Mouse (Mus musculus) stomach, embryonic 15.5 days (tissue): ENCODE results near the gene Tas2r138. TPM values are rescaled to one million over a fixed set of nuclear protein-coding genes. Genes with fewer than 3 reads are reported as not detected.
"Not testable (repeated sequence)": the region's sequence is repeated elsewhere in the genome, so short reads cannot be mapped to it uniquely, and the experiment has no call there.

Experiments used
- ATAC-seq: fragments of 200-750 bp; cut with Nextera tagmentation; 2 replicates; pipeline ENCODE4 v1.8.0; 2017; ENCODE audit warnings: low read depth, moderate number of reproducible peaks, moderate TSS enrichment; ENCODE audit not compliant: insufficient read depth, low FRiP score
- H3K27ac ChIP-seq: fragments of 300-500 bp; sonication (generic); 2 replicates; pipeline ENCODE4 v1.5.1; 2015; ENCODE audit warnings: mild to moderate bottlenecking, inconsistent platforms
- H3K27me3 ChIP-seq: fragments of 300-500 bp; sonication (generic); replicated peaks from 2 replicates; pipeline ENCODE4 v1.6.1; 2015; ENCODE audit warnings: inconsistent platforms
- H3K36me3 ChIP-seq: fragments of 300-500 bp; sonication (generic); 2 replicates; pipeline ENCODE4 v1.6.1; 2015; ENCODE audit warnings: inconsistent platforms
- H3K4me1 ChIP-seq: fragments of 300-500 bp; sonication (generic); 2 replicates; pipeline ENCODE4 v1.6.1; 2015; ENCODE audit warnings: inconsistent platforms
- H3K4me2 ChIP-seq: fragments of 300-500 bp; sonication (generic); 2 replicates; pipeline ENCODE4 v1.6.1; 2015; ENCODE audit warnings: mild to moderate bottlenecking, inconsistent platforms
- H3K4me3 ChIP-seq: fragments of 300-500 bp; sonication (generic); replicated peaks from 2 replicates; pipeline ENCODE4 v1.5.1; 2015; ENCODE audit warnings: inconsistent platforms
- H3K9ac ChIP-seq: fragments of 300-500 bp; sonication (generic); 2 replicates; pipeline ENCODE4 v1.6.1; 2015; ENCODE audit warnings: inconsistent platforms
- H3K9me3 ChIP-seq: fragments of 300-500 bp; sonication (generic); 2 replicates; pipeline ENCODE4 v1.6.1; 2016; ENCODE audit warnings: inconsistent platforms
- WGBS: fragments of 180-500 bp; shearing (Covaris S2); methylation state at CpG from one replicate; pipeline ENCODE4 v1.1.7; 2015; 5-methylcytosine and 5-hydroxymethylcytosine counted together
- polyA plus RNA-seq: library from polyadenylated mRNA; unstranded; fragments of >200 nt; fragmentation: Nextera tagmentation; extraction: Ambion mirVana; gene quantifications from 2 replicates; pipeline ENCODE4 v1.2.1, GENCODE M21; 2015

Tas2r138 gene
- polyA plus RNA-seq, 1 experiment from 2014 or later = not detected

- Histone ChIP-seq H3K27me3 (no peaks in the 10 kb centered on the region), H3K36me3 (no peaks in the 10 kb centered on the region), H3K4me1 (no peaks in the 10 kb centered on the region)
These were observed 5.7 kb downstream of the Tas2r138 start for GRCm38 (mm10) chr6:40607431-40607830.

DNA sequence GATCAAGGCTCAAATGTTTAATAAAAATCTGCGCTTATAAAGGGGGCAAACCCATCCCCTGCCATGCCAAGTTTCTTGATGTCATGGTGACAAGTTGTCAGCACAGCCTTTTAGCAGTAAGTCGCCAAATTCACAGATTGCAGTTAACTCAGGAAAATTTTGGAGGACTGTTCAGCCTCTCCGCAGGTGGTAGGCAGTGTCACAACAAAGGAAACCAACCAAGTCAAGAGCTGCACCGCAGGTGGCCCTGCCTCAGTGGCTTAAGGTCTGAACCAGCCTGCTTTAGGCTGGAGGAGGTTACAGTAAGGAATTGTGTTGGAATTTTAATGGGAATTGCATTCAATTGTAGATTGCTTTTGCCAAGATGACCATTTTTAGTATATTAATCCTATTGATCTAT lies 14.6 kb downstream of the Tas2r138 start:
- H3K27ac ChIP-seq, H3K9me3 ChIP-seq, H3K36me3 ChIP-seq, H3K27me3 ChIP-seq, ATAC-seq, H3K4me2 ChIP-seq, H3K9ac ChIP-seq, H3K4me1 ChIP-seq, H3K4me3 ChIP-seq: not testable (repeated sequence)
- WGBS = 37% methylated on average over 4 of the region's 4 CpGs

More at GRCm38 (mm10) chr6:40607431-40607830, 5.7 kb downstream of the Tas2r138 start:
- Histone ChIP-seq H3K4me2 (no peak overlapping the region), H3K9me3 (no peaks in the 10 kb centered on the region), H3K4me3 (no peak overlapping the region), H3K27ac (no peak overlapping the region), H3K9ac (no peak overlapping the region)
- no peak for ATAC-seq

GRCm38 (mm10) chr6:40594804-40595550 lies 18.1 kb downstream of the Tas2r138 start:
- Histone ChIP-seq H3K4me2 (no peak overlapping the region), H3K36me3 (no peaks in the 10 kb centered on the region), H3K27me3 (no peaks in the 10 kb centered on the region), H3K9ac (no peak overlapping the region), H3K27ac (no peak overlapping the region), H3K4me1 (no peaks in the 10 kb centered on the region), H3K4me3 (no peak overlapping the region), H3K9me3 (no peaks in the 10 kb centered on the region)
- ATAC-seq = no peak
- 66% methylated on average over 3 of the region's 3 CpGs for WGBS

DNA sequence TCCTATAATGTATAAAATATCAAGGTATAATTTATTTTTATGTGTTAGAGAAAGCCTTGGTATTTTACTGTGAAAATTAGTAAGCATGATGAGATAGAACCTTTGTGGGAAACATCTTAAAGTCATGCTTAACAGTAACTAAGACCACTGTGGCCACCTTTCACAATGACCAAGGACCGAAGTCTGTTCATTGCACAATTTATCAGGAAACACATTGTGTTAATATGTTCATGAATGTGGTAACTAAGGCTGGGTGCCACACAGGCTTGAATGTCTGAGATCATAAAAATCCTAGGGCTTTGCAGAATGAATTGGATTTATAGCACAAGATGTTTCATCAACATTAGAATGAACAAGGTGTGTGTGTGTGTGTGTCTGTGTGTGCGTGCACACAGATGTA lies 24.8 kb downstream of the Tas2r138 start:
- no peaks in the 10 kb centered on the region for H3K27me3 ChIP-seq
- H3K9me3 ChIP-seq = no peaks in the 10 kb centered on the region
- no peaks in the 10 kb centered on the region for H3K36me3 ChIP-seq
- no peak overlapping the region for H3K4me3 ChIP-seq
- ATAC-seq = no peak
- 89% methylated on average over 2 of the region's 2 CpGs for WGBS
- no peak overlapping the region for H3K27ac ChIP-seq
- no peak overlapping the region for H3K4me2 ChIP-seq
- H3K9ac ChIP-seq = no peak overlapping the region
- no peaks in the 10 kb centered on the region for H3K4me1 ChIP-seq

DNA sequence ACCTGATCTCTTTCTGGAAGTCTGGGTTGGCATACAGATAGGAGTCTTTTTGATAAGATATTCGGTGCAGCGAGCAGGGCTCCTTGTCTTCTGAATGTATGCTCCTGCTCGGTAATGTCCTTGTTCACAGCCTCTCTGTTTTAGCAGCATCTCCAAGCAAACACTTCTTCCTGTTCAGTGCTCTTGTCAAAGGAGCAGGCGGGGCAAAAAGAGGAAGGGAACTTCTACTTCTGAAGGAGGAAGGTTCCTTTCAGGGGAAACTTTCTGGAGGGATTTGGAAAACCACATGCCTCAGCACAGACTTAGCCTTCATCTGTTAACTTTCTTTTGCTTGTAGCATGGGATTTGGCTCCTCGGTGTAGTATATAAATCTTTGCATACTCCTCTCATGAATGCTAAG lies 27.5 kb downstream of the Tas2r138 start, which contains the start of gene Clec5a:
TSS of gene Clec5a (minus strand) at position 177 of the 400 bp plus-strand sequence.
- Histone ChIP-seq H3K27me3 (no peaks in the 10 kb centered on the region), H3K9me3 (no peaks in the 10 kb centered on the region), H3K4me1 (no peaks in the 10 kb centered on the region), H3K9ac (no peak within 1 kb of the TSS), H3K36me3 (no peaks in the 10 kb centered on the region), H3K4me2 (no peak within 1 kb of the TSS), H3K4me3 (no peak within 1 kb of the TSS), H3K27ac (no peak within 1 kb of the TSS)
- 72% methylated on average over 5 of the region's 5 CpGs for WGBS
- no peak for ATAC-seq

GRCm38 (mm10) chr6:40584336-40584735 lies 28.8 kb downstream of the Tas2r138 start:
- H3K36me3 ChIP-seq = no peaks in the 10 kb centered on the region
- H3K9me3 ChIP-seq = no peaks in the 10 kb centered on the region
- no peak overlapping the region for H3K4me2 ChIP-seq
- H3K27ac ChIP-seq = no peak overlapping the region
- no peak overlapping the region for H3K9ac ChIP-seq
- WGBS = 84% methylated on average over 6 of the region's 6 CpGs
- no peaks in the 10 kb centered on the region for H3K27me3 ChIP-seq
- ATAC-seq = no peak
- no peak overlapping the region for H3K4me3 ChIP-seq
- H3K4me1 ChIP-seq = no peaks in the 10 kb centered on the region

GRCm38 (mm10) chr6:40576305-40576704 lies 36.8 kb downstream of the Tas2r138 start:
- H3K36me3 ChIP-seq = no peaks in the 10 kb centered on the region
- no peak for ATAC-seq
- 70% methylated on average over 1 of the region's 1 CpGs for WGBS
- H3K27me3 ChIP-seq = no peaks in the 10 kb centered on the region
- no peak overlapping the region for H3K9ac ChIP-seq
- no peak overlapping the region for H3K4me2 ChIP-seq
- H3K4me1 ChIP-seq = no peaks in the 10 kb centered on the region
- no peak overlapping the region for H3K27ac ChIP-seq
- H3K4me3 ChIP-seq = no peak overlapping the region
- H3K9me3 ChIP-seq = no peaks in the 10 kb centered on the region

GRCm38 (mm10) chr6:40573618-40574017 lies 39.5 kb downstream of the Tas2r138 start:
- H3K4me3 ChIP-seq = no peak overlapping the region
- no peak overlapping the region for H3K27ac ChIP-seq
- H3K9me3 ChIP-seq = no peaks in the 10 kb centered on the region
- no peaks in the 10 kb centered on the region for H3K27me3 ChIP-seq
- no peaks in the 10 kb centered on the region for H3K36me3 ChIP-seq
- WGBS = 67% methylated on average over 3 of the region's 3 CpGs
- ATAC-seq = no peak
- H3K4me1 ChIP-seq = no peaks in the 10 kb centered on the region
- no peak overlapping the region for H3K9ac ChIP-seq
- no peak overlapping the region for H3K4me2 ChIP-seq

- ATAC-seq = no peak
- Histone ChIP-seq H3K4me2 (no peak within 1 kb of the TSS), H3K9me3 (no peaks in the 10 kb centered on the region), H3K4me1 (no peaks in the 10 kb centered on the region), H3K36me3 (no peaks in the 10 kb centered on the region), H3K27me3 (no peaks in the 10 kb centered on the region), H3K9ac (no peak within 1 kb of the TSS), H3K4me3 (no peak within 1 kb of the TSS), H3K27ac (no peak within 1 kb of the TSS)
- WGBS = 79% methylated on average over 3 of the region's 3 CpGs
These were observed 43.9 kb downstream of the Tas2r138 start, which contains the start of gene Olfr460 for GRCm38 (mm10) chr6:40569187-40569586. Gene Olfr460 (plus strand): TSS chr6:40569487.

Other genes starting within 250 kb of the Tas2r138 start
- gene E330009J07Rik, start 177.2 kb downstream of the Tas2r138 start, polyA plus RNA-seq = 13.7 and 16.0 TPM in 2 replicates
- 0.05 and 0.09 TPM in 2 replicates for gene Wee2, start 174.2 kb downstream of the Tas2r138 start, polyA plus RNA-seq
- gene Ssbp1, start 142.0 kb downstream of the Tas2r138 start, polyA plus RNA-seq = 159 and 178 TPM in 2 replicates
- gene Tas2r137, start 122.1 kb downstream of the Tas2r138 start, polyA plus RNA-seq = not detected in 2 replicates
- not detected in 2 replicates for gene Tas2r108, start 119.8 kb downstream of the Tas2r138 start, polyA plus RNA-seq
- gene Prss37, start 93.8 kb downstream of the Tas2r138 start, polyA plus RNA-seq = not detected in 2 replicates
- gene Olfr461, start 58.3 kb downstream of the Tas2r138 start, polyA plus RNA-seq = not detected in 2 replicates
- gene Olfr460, start 43.8 kb downstream of the Tas2r138 start, polyA plus RNA-seq = not detected in 2 replicates
- gene Clec5a, start 27.5 kb downstream of the Tas2r138 start, polyA plus RNA-seq = 2.0 and 2.1 TPM in 2 replicates
- gene Mgam, start 15.5 kb upstream of the Tas2r138 start, polyA plus RNA-seq = 5.4 and 6.6 TPM in 2 replicates